Mouse (Mus musculus) neural tube, embryonic 15.5 days (tissue): Measurements from ENCODE around the gene Nt5c2. TPM values are rescaled to one million over a fixed set of nuclear protein-coding genes. Genes with fewer than 3 reads are reported as not detected.
A peak's percentile ranks its signal among the peaks of the same experiment; 100 is the strongest.
"Not testable (repeated sequence)": the region's sequence is repeated elsewhere in the genome, so short reads cannot be mapped to it uniquely, and the experiment has no call there.

ENCODE experiments used
- ATAC-seq: fragments of 200-750 bp; cut with Nextera tagmentation; 2 replicates; pipeline ENCODE4 v1.8.0; 2017; ENCODE audit warnings: mild to moderate bottlenecking, moderate TSS enrichment, moderate library complexity; ENCODE audit not compliant: low FRiP score
- H3K27ac ChIP-seq: fragments of 300-500 bp; sonication (generic); replicated peaks from 2 replicates; pipeline ENCODE4 v1.5.1; 2015; ENCODE audit warnings: mild to moderate bottlenecking, inconsistent platforms
- H3K27me3 ChIP-seq: fragments of 300-500 bp; sonication (generic); replicated peaks from 2 replicates; pipeline ENCODE4 v1.6.1; 2015; ENCODE audit warnings: inconsistent platforms
- H3K36me3 ChIP-seq: fragments of 300-500 bp; sonication (generic); 2 replicates; pipeline ENCODE4 v1.6.1; 2015; ENCODE audit warnings: inconsistent platforms
- H3K4me1 ChIP-seq: fragments of 300-500 bp; sonication (generic); 2 replicates; pipeline ENCODE4 v1.6.1; 2015; ENCODE audit warnings: inconsistent platforms
- H3K4me2 ChIP-seq: fragments of 300-500 bp; sonication (generic); 2 replicates; pipeline ENCODE4 v1.6.1; 2015; ENCODE audit warnings: inconsistent platforms, mild to moderate bottlenecking, moderate library complexity
- H3K4me3 ChIP-seq: fragments of 300-500 bp; sonication (generic); replicated peaks from 2 replicates; pipeline ENCODE4 v1.5.1; 2015; ENCODE audit warnings: mild to moderate bottlenecking, inconsistent platforms
- H3K9ac ChIP-seq: fragments of 300-500 bp; sonication (generic); replicated peaks from 2 replicates; pipeline ENCODE4 v1.6.1; 2015; ENCODE audit warnings: mild to moderate bottlenecking, inconsistent platforms
- H3K9me3 ChIP-seq: fragments of 300-500 bp; sonication (generic); replicated peaks from 2 replicates; pipeline ENCODE4 v1.6.1; 2016; ENCODE audit warnings: inconsistent platforms
- WGBS: fragments of 180-500 bp; shearing (Covaris S2); methylation state at CpG from one replicate; pipeline ENCODE4 v1.1.7; 2015; ENCODE audit warnings: mixed read lengths; 5-methylcytosine and 5-hydroxymethylcytosine counted together
- polyA plus RNA-seq: library from polyadenylated mRNA; unstranded; fragments of >200 nt; fragmentation: Nextera tagmentation; extraction: Ambion mirVana; gene quantifications from 2 replicates; pipeline ENCODE4 v1.2.1, GENCODE M21; 2015

Nt5c2 gene
- polyA plus RNA-seq, 1 experiment from 2014 or later = 72.1 TPM

DNA sequence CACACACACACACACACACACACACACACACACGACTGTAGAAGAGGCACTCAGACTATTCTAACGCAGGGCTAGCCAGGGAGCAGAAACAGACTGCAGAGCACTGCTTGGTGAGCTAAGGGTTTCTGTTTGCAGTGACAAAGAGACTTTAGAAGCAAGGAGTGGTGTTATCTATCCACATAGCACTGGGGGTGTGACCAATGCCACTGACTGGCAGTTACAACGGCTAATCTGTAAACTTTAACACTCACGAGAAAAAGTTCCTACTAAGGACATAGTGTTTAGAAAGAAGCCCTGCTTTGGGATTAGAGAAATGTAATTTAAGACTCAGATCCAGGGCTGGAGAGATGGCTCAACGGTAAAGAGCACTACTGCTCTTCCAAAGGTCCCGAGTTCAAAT is 15.2 kb downstream of the Nt5c2 start:
- H3K36me3 ChIP-seq = no peaks in the 10 kb centered on the region
- H3K4me1 ChIP-seq = no peaks in the 10 kb centered on the region
- H3K27me3 ChIP-seq = no peaks in the 10 kb centered on the region
- no peak overlapping the region for H3K27ac ChIP-seq
- no peaks in the 10 kb centered on the region for H3K9me3 ChIP-seq
- ATAC-seq = no peak
- WGBS = 89% methylated on average over 6 of the region's 6 CpGs
- H3K4me2 ChIP-seq = no peak overlapping the region
- H3K9ac ChIP-seq = no peak overlapping the region
- H3K4me3 ChIP-seq = no peak overlapping the region

DNA sequence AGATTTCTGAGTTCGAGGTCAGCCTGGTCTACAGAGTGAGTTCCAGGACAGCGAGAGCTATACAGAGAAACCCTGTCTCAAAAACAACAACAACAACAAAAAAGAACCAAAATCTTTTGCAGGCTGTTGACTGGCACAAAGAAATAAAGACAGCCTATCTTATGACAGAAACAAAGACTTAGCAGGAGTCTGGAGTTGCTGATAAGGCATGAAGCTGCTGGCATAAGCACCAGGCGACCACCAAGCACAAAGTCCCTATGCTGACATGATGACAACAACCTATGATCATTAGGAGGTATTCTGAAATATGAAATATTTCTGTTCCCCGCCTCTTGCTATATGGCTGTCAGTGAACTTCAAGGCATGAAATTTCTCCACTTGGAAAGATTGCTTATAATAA is 16.0 kb downstream of the Nt5c2 start:
- Histone ChIP-seq H3K4me1 (no peaks in the 10 kb centered on the region), H3K36me3 (no peaks in the 10 kb centered on the region), H3K4me3 (no peak overlapping the region), H3K27ac (no peak overlapping the region), H3K9me3 (no peaks in the 10 kb centered on the region), H3K27me3 (no peaks in the 10 kb centered on the region), H3K4me2 (no peak overlapping the region), H3K9ac (no peak overlapping the region)
- ATAC-seq = no peak
- 86% methylated on average over 4 of the region's 4 CpGs for WGBS

DNA sequence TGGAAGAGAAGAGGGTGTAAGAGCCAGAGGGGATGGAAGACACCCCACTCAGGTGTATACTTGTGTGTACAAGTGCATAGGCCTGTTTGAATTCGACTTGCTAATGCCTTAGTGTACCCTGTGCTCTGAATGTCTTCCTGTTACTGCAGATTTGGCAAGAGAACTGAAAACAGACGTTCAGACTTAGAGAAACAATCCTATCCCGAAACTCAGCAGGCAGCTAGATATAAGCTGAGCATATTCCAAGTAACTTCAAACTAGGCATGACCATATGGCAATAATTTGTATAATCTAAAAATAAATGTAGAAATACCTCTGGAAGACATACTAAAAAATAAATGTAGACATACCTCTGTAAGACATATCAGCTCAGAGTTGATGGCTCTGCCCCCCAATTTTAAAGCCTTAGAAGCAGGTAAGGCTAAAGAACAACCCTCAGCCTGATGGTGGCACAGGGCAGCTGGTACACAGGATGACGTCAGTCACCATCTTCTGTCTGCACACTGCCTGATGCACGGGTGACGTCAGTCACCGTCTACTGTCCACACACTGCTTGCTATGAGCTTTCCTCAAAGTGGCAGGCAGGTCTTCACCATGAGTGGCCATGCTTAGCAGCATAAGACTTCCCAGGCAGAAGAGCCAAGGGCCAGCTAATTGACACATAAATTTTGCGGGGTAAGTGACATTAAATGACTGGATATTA is 16.6 kb downstream of the Nt5c2 start:
- no peak overlapping the region for H3K4me2 ChIP-seq
- no peak overlapping the region for H3K27ac ChIP-seq
- no peaks in the 10 kb centered on the region for H3K36me3 ChIP-seq
- no peak overlapping the region for H3K4me3 ChIP-seq
- H3K4me1 ChIP-seq = no peaks in the 10 kb centered on the region
- no peaks in the 10 kb centered on the region for H3K9me3 ChIP-seq
- WGBS = 86% methylated on average over 8 of the region's 8 CpGs
- no peak for ATAC-seq
- no peaks in the 10 kb centered on the region for H3K27me3 ChIP-seq
- H3K9ac ChIP-seq = no peak overlapping the region

DNA sequence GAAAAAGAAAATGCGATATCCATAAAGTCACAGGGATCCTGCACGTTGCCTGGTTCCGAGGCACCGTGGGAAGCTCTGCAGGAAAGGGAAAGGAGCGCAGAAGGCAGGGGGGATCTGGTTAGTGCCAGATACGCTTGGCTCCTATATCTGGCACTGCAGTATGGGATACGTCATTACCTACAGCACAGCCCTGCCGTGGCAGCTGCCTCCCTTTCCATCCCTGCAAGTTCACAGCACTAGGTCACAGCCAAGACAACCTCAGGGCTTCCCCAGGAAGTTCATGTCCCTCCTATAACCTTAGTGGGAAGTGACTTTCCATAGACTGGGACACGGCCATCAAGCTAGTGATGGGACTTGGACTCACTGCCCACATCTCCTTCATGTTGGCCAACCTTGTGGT is 18.9 kb downstream of the Nt5c2 start:
- H3K27me3 ChIP-seq = no peaks in the 10 kb centered on the region
- H3K4me1 ChIP-seq = no peaks in the 10 kb centered on the region
- H3K36me3 ChIP-seq = no peaks in the 10 kb centered on the region
- H3K9me3 ChIP-seq = no peaks in the 10 kb centered on the region
- 82% methylated on average over 9 of the region's 9 CpGs for WGBS
- H3K4me3 ChIP-seq = no peak overlapping the region
- H3K27ac ChIP-seq = no peak overlapping the region
- no peak for ATAC-seq
- H3K9ac ChIP-seq = no peak overlapping the region
- H3K4me2 ChIP-seq = no peak overlapping the region

DNA sequence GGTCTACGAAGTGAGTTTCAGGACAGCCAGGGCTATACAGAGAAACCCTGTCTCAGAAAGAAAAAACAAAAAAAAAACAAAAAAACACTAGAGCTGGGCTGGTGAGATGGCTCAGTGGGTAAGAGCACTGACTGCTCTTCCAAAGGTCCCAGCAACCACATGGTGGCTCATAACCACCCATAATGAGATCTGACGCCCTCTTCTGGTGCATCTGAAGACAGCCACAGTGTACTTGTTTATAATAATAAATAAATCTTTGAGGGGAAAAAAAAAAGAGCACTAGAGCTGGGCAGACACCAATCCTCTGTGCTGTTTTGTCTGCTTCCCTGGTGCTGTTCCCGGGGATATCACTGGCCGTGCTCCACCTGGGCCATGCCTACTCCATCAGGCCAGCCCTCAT is 22.6 kb downstream of the Nt5c2 start:
- not testable (repeated sequence) for H3K4me3 ChIP-seq, H3K9me3 ChIP-seq, H3K9ac ChIP-seq, H3K27me3 ChIP-seq, ATAC-seq, H3K27ac ChIP-seq, H3K4me2 ChIP-seq, H3K36me3 ChIP-seq
- peaks cover 16% of the 10 kb centered on the region; the same call in 1 of the 2 replicates for H3K4me1 ChIP-seq
- WGBS = 81% methylated on average over 4 of the region's 4 CpGs

DNA sequence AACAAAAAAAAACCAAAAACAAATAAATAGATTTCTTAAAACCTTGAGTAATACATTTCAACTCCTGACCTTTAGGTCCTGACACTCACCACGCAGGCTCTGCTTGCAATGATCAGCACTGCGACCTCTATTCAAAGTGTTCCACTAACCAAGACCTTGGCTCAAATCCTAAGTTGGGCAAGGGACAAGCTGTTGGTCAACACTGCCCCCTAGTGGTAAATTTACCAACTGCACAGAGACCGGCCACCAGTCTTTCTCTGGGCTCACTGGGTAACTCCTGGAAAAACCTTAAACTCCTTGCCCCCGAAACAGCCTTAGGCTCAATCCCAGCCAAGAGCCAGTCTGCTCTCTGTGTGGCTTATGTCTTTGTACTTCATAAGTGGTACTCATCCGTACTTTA is 23.8 kb downstream of the Nt5c2 start:
- no peak for ATAC-seq
- H3K9ac ChIP-seq = no peak overlapping the region
- WGBS = 13% methylated on average over 5 of the region's 5 CpGs
- no peaks in the 10 kb centered on the region for H3K9me3 ChIP-seq
- peaks cover 16% of the 10 kb centered on the region; the same call in 1 of the 2 replicates for H3K4me1 ChIP-seq
- no peaks in the 10 kb centered on the region for H3K27me3 ChIP-seq
- no peak overlapping the region for H3K27ac ChIP-seq
- H3K4me3 ChIP-seq = no peak overlapping the region
- H3K36me3 ChIP-seq = no peaks in the 10 kb centered on the region
- H3K4me2 ChIP-seq = no peak overlapping the region

DNA sequence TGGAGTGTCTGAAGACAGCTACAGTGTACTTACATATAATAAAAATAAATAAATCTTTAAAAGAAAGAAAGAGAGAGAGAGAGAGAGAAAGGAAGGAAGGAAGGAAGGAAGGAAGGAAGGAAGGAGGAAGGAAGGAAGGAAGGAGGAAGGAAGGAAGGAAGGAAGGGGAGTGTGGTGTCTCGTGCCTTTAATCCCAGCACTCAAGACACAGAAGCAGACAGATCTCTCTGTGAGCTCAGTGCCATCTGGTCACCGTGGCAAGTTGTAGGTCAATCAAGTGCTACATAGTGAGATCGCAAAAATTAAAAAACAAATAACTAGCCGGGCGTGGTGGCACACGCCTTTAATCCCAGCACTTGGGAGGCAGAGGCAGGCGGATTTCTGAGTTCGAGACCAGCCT is 24.3 kb downstream of the Nt5c2 start:
- ATAC-seq, H3K27ac ChIP-seq, H3K36me3 ChIP-seq, H3K9ac ChIP-seq, H3K4me2 ChIP-seq, H3K9me3 ChIP-seq, H3K27me3 ChIP-seq, H3K4me3 ChIP-seq: not testable (repeated sequence)
- peaks cover 16% of the 10 kb centered on the region; the same call in 1 of the 2 replicates for H3K4me1 ChIP-seq
- 79% methylated on average over 8 of the region's 8 CpGs for WGBS

DNA sequence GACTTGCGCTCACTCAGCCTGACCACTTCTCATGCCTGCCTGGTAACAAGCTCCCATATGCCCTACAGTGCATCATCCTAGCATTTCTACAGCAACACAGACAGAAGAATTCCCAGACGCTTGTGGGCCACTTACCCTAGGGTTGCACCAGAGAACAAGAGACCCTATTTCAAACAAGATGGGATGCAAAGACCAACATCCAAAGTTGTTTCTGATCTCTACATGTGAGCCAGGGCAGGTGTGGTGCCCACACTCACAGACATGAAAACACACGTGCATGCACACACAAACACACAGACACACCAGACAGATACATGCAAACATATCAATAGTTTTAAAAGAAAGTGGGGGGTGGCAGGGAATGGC is 24.8 kb downstream of the Nt5c2 start:
- Histone ChIP-seq H3K36me3 (no peaks in the 10 kb centered on the region), H3K4me2 (no peak overlapping the region), H3K9ac (no peak overlapping the region), H3K9me3 (no peaks in the 10 kb centered on the region), H3K4me3 (no peak overlapping the region), H3K27ac (no peak overlapping the region), H3K27me3 (no peaks in the 10 kb centered on the region), H3K4me1 (peaks cover 16% of the 10 kb centered on the region; the same call in 1 of the 2 replicates)
- WGBS = 89% methylated on average over 3 of the region's 3 CpGs
- ATAC-seq = no peak

DNA sequence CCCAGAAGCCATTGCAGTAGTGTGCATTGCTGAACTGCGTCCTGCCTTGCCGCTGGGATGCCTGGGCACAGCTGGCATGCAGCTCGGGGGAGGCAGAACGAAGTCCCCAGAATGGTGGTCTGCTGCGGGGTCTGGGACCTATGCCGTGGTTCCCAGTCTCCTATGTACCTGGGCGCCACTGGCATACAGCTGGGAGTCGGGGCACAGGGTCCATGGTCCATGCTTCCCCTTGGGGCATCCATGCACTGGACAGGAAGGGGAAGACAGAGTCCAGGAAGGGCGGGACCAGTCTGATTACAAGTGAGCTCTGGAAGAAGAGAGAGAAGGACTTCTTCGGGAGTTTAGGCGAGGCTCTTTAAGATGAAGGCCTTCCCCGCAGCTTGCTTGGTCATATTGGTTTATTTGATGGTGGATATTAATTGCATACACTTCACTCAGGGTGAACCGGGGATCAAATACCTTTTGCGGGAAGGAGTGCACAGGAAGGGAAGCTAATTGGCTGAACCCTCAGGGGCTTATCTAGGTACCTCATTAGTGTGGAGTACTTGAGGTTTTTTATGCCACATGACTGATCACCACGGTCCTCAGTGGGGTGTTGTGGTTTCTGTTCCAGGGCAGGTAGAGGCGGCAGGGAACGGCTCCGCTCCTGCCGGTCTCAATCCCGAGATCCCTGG is 25.3 kb downstream of the Nt5c2 start:
- no peak for ATAC-seq
- WGBS = 76% methylated on average over 20 of the region's 20 CpGs

DNA sequence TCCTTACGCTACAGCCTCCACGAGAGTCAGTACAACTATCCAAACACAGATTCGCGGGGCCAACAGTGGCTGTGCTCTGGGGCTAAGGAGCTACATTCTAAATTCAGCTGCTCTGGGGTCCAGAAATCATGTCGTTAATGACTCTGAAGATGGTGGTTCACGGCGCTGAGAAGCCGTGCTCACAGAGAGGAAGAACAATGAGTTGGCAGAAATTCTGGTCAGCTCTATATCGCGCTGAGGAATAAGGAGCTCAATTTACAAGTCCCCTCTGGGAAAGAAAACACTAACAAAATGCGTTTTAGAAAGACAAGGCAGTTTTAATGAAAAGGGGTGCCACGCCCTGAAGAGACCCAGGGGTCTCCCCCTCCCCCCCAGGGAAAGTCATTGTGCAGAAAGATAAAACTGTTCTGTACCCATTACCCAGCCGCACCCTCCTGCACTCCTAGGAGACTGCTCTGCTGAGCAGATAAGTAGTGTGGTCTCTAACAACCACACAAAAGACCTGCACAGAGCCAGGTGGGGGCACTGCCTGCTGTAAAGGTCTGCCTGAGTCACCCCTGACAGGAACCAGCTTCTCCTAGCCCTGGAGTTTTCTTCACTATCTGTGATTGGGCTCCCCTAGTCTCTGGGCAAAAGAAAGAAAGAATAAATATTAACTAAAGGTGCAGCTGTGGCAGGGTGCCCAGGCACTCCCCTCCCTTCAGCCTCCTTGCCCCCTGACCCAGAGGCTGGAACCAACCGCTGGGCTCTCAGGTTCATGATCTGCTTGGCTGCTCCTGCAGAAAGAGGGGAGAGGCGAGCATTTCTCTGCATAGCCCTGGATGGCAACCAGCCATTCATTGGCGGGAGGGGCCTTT is 26.5 kb downstream of the Nt5c2 start:
- ATAC-seq = no peak
- Histone ChIP-seq H3K4me1 (peaks cover 18% of the 10 kb centered on the region; the same call in 1 of the 2 replicates), H3K27me3 (no peaks in the 10 kb centered on the region), H3K36me3 (no peaks in the 10 kb centered on the region), H3K4me2 (no peak overlapping the region), H3K27ac (no peak overlapping the region), H3K9me3 (no peaks in the 10 kb centered on the region), H3K9ac (0 out of 2 replicates have a peak overlapping the region, but pooled peaks have one; percentile 7), H3K4me3 (no peak overlapping the region)
- 49% methylated on average over 16 of the region's 16 CpGs for WGBS

More for the DNA sequence above, 25.3 kb downstream of the Nt5c2 start:
- peaks cover 16% of the 10 kb centered on the region; the same call in 1 of the 2 replicates for H3K4me1 ChIP-seq
- H3K9ac ChIP-seq = no peak overlapping the region
- no peaks in the 10 kb centered on the region for H3K9me3 ChIP-seq
- no peak overlapping the region for H3K27ac ChIP-seq
- no peaks in the 10 kb centered on the region for H3K27me3 ChIP-seq
- no peak overlapping the region for H3K4me3 ChIP-seq
- no peak overlapping the region for H3K4me2 ChIP-seq
- H3K36me3 ChIP-seq = no peaks in the 10 kb centered on the region

DNA sequence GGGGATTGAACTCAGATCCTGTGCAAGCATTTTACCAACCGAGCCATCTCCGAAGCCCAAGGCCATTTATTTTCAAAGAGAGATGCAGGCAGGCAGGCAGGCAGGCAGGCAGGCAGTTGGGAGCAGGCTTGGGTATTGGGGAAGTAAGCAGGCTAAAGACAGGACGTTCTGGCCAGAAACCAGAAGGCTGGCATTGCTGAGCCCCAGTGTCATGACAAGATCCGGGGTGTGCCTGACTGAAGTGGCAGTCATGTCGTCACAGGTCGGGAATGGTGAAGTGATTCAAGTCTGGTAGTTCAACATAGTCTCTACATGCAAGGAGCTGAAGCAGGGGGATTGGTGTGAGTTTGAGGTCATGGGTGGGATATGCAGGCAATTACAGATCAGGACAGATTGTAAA is 27.3 kb downstream of the Nt5c2 start:
- H3K4me2 ChIP-seq = no peak overlapping the region
- H3K36me3 ChIP-seq = no peaks in the 10 kb centered on the region
- H3K9ac ChIP-seq = no peak overlapping the region
- WGBS = 85% methylated on average over 6 of the region's 6 CpGs
- no peak overlapping the region for H3K27ac ChIP-seq
- no peak for ATAC-seq
- no peaks in the 10 kb centered on the region for H3K27me3 ChIP-seq
- H3K9me3 ChIP-seq = no peaks in the 10 kb centered on the region
- no peak overlapping the region for H3K4me3 ChIP-seq
- peaks cover 18% of the 10 kb centered on the region; the same call in 1 of the 2 replicates for H3K4me1 ChIP-seq
